Mouse (Mus musculus) midbrain, embryonic 11.5 days (tissue): ENCODE data around the gene Atp6v1e1. TPM values are rescaled to one million over a fixed set of nuclear protein-coding genes. Genes with fewer than 3 reads are reported as not detected.
"Not testable (repeated sequence)": the region's sequence is repeated elsewhere in the genome, so short reads cannot be mapped to it uniquely, and the experiment has no call there.

ENCODE experiments used
- ATAC-seq: fragments of 200-750 bp; cut with Nextera tagmentation; 2 replicates; pipeline ENCODE4 v1.8.0; 2017; ENCODE audit warnings: moderate TSS enrichment, moderate library complexity; ENCODE audit not compliant: low FRiP score
- DNase-seq: peaks from one replicate; pipeline ENCODE4 v3.0.0; 2015; ENCODE audit warnings: low spot score; ENCODE audit errors: missing footprints
- H3K27ac ChIP-seq: fragments of 300-500 bp; sonication (generic); 2 replicates; pipeline ENCODE4 v1.5.1; 2014; ENCODE audit warnings: low read depth, low read length
- H3K27me3 ChIP-seq: fragments of 300-500 bp; sonication (generic); 2 replicates; pipeline ENCODE4 v1.6.1; 2014; ENCODE audit warnings: mild to moderate bottlenecking, low read length, moderate library complexity, mixed read lengths; ENCODE audit not compliant: control insufficient read depth, insufficient read depth
- H3K36me3 ChIP-seq: fragments of 300-500 bp; sonication (generic); 2 replicates; pipeline ENCODE4 v1.6.1; 2014; ENCODE audit warnings: mild to moderate bottlenecking, low read length, moderate library complexity, mixed read lengths; ENCODE audit not compliant: control insufficient read depth, insufficient read depth
- H3K4me1 ChIP-seq: fragments of 300-500 bp; sonication (generic); 2 replicates; pipeline ENCODE4 v1.6.1; 2014; ENCODE audit warnings: low read length; ENCODE audit not compliant: control insufficient read depth, insufficient read depth
- H3K4me2 ChIP-seq: fragments of 300-500 bp; sonication (generic); 2 replicates; pipeline ENCODE4 v1.6.1; 2014; ENCODE audit warnings: mild to moderate bottlenecking, moderate library complexity
- H3K4me3 ChIP-seq: fragments of 300-500 bp; sonication (generic); 2 replicates; pipeline ENCODE4 v1.5.1; 2014; ENCODE audit warnings: low read depth, low read length
- H3K9ac ChIP-seq: fragments of 300-500 bp; sonication (generic); 2 replicates; pipeline ENCODE4 v1.6.1; 2014; ENCODE audit warnings: low read length
- H3K9me3 ChIP-seq: fragments of 300-500 bp; sonication (generic); 2 replicates; pipeline ENCODE4 v1.6.1; 2016; ENCODE audit warnings: low read length; ENCODE audit not compliant: control insufficient read depth
- WGBS: fragments of 180-500 bp; shearing (Covaris S2); extraction: QIAGEN DNeasy Blood & Tissue Kit; methylation state at CpG from one replicate; pipeline ENCODE4 v1.1.7; 2014; 5-methylcytosine and 5-hydroxymethylcytosine counted together
- polyA plus RNA-seq: library from polyadenylated mRNA; unstranded; fragments of >200 nt; fragmentation: Nextera tagmentation; extraction: Ambion mirVana; gene quantifications from 2 replicates; pipeline ENCODE4 v1.2.1, GENCODE M21; 2014

Atp6v1e1 gene
- polyA plus RNA-seq, 1 experiment from 2014 or later = 162 TPM

GRCm38 (mm10) chr6:120822937-120823614 lies 483 bp upstream of the Atp6v1e1 start:
- Histone ChIP-seq H3K4me1 (peaks cover 7% of the 10 kb centered on the region), H3K9me3 (no peaks in the 10 kb centered on the region), H3K27me3 (no peaks in the 10 kb centered on the region), H3K27ac (no peak overlapping the region), H3K4me2 (peak overlapping the region; percentile 30; the same call in 1 of the 2 replicates), H3K36me3 (peaks cover 4% of the 10 kb centered on the region), H3K9ac (no peak overlapping the region), H3K4me3 (peak overlapping the region; percentile 68; the same call in 1 of the 2 replicates)
- DNase-seq (no peak), ATAC-seq (no peak; the same call in 1 of the 2 replicates)
- WGBS = 78% methylated on average over 10 of the region's 10 CpGs

GRCm38 (mm10) chr6:120821715-120822114 lies 878 bp downstream of the Atp6v1e1 start:
- Histone ChIP-seq H3K36me3 (peaks cover 13% of the 10 kb centered on the region), H3K4me2 (peak overlapping the region; percentile 71), H3K4me1 (peaks cover 7% of the 10 kb centered on the region), H3K9me3 (no peaks in the 10 kb centered on the region), H3K4me3 (peak overlapping the region; percentile 68), H3K9ac (peak overlapping the region; percentile 69), H3K27me3 (no peaks in the 10 kb centered on the region), H3K27ac (no peak overlapping the region)
- WGBS = 56% methylated on average over 5 of the region's 5 CpGs
- DNase-seq (no peak), ATAC-seq (no peak)

- Histone ChIP-seq H3K4me2 (no peak overlapping the region; the same call in 1 of the 2 replicates), H3K27me3 (no peaks in the 10 kb centered on the region), H3K36me3 (peaks cover 13% of the 10 kb centered on the region), H3K27ac (no peak overlapping the region), H3K9ac (no peak overlapping the region), H3K4me1 (peaks cover 7% of the 10 kb centered on the region), H3K4me3 (no peak overlapping the region), H3K9me3 (no peaks in the 10 kb centered on the region)
- WGBS = 89% methylated on average over 1 of the region's 1 CpGs
- no peak for ATAC-seq
- no peak for DNase-seq
Measured at GRCm38 (mm10) chr6:120820941-120821340, 1.7 kb downstream of the Atp6v1e1 start.

- WGBS = 92% methylated on average over 5 of the region's 5 CpGs
- Histone ChIP-seq H3K27me3 (no peaks in the 10 kb centered on the region), H3K4me1 (peaks cover 7% of the 10 kb centered on the region), H3K36me3 (peaks cover 13% of the 10 kb centered on the region), H3K9ac (no peak overlapping the region), H3K9me3 (no peaks in the 10 kb centered on the region), H3K4me3 (no peak overlapping the region), H3K4me2 (no peak overlapping the region), H3K27ac (no peak overlapping the region)
- ATAC-seq (no peak), DNase-seq (no peak)
Measured at GRCm38 (mm10) chr6:120820144-120820543, 2.4 kb downstream of the Atp6v1e1 start.

- no peak overlapping the region for H3K4me2 ChIP-seq
- H3K27ac ChIP-seq = no peak overlapping the region
- H3K36me3 ChIP-seq = peaks cover 13% of the 10 kb centered on the region
Measured at GRCm38 (mm10) chr6:120819294-120819693, 3.3 kb downstream of the Atp6v1e1 start.

GRCm38 (mm10) chr6:120811999-120812398 lies 10.6 kb downstream of the Atp6v1e1 start:
- not testable (repeated sequence) for H3K4me2 ChIP-seq, H3K4me1 ChIP-seq, H3K27ac ChIP-seq, H3K4me3 ChIP-seq, ATAC-seq, H3K27me3 ChIP-seq, H3K9ac ChIP-seq, DNase-seq, H3K9me3 ChIP-seq
- H3K36me3 ChIP-seq = peaks cover 17% of the 10 kb centered on the region
- WGBS = 97% methylated on average over 6 of the region's 10 CpGs

More at GRCm38 (mm10) chr6:120819294-120819693, 3.3 kb downstream of the Atp6v1e1 start:
- 96% methylated on average over 2 of the region's 2 CpGs for WGBS
- Histone ChIP-seq H3K27me3 (no peaks in the 10 kb centered on the region), H3K4me1 (peaks cover 7% of the 10 kb centered on the region), H3K4me3 (no peak overlapping the region), H3K9ac (no peak overlapping the region), H3K9me3 (no peaks in the 10 kb centered on the region)
- ATAC-seq = no peak
- no peak for DNase-seq

- no peak for ATAC-seq
- 92% methylated on average over 4 of the region's 4 CpGs for WGBS
Measured at GRCm38 (mm10) chr6:120807738-120808081, 14.9 kb downstream of the Atp6v1e1 start.

GRCm38 (mm10) chr6:120806999-120807737 lies 15.4 kb downstream of the Atp6v1e1 start:
- Histone ChIP-seq H3K4me3 (no peak overlapping the region), H3K36me3 (peaks cover 34% of the 10 kb centered on the region), H3K4me2 (no peak overlapping the region), H3K4me1 (no peaks in the 10 kb centered on the region), H3K27me3 (no peaks in the 10 kb centered on the region), H3K27ac (no peak overlapping the region), H3K9me3 (no peaks in the 10 kb centered on the region), H3K9ac (no peak overlapping the region)
- DNase-seq (no peak), ATAC-seq (no peak)
- 89% methylated on average over 5 of the region's 5 CpGs for WGBS

More at GRCm38 (mm10) chr6:120807738-120808081, 14.9 kb downstream of the Atp6v1e1 start:
- H3K27me3 ChIP-seq = no peaks in the 10 kb centered on the region
- no peak overlapping the region for H3K4me3 ChIP-seq
- peaks cover 32% of the 10 kb centered on the region for H3K36me3 ChIP-seq
- H3K9ac ChIP-seq = no peak overlapping the region
- no peak for DNase-seq
- no peaks in the 10 kb centered on the region for H3K9me3 ChIP-seq
- no peak overlapping the region for H3K27ac ChIP-seq
- H3K4me1 ChIP-seq = no peaks in the 10 kb centered on the region
- H3K4me2 ChIP-seq = no peak overlapping the region

- no peak overlapping the region for H3K27ac ChIP-seq
- no peaks in the 10 kb centered on the region for H3K27me3 ChIP-seq
- H3K4me3 ChIP-seq = no peak overlapping the region
- DNase-seq (no peak), ATAC-seq (no peak)
- H3K9me3 ChIP-seq = no peaks in the 10 kb centered on the region
- H3K36me3 ChIP-seq = peaks cover 20% of the 10 kb centered on the region
- H3K4me2 ChIP-seq = no peak overlapping the region
- no peaks in the 10 kb centered on the region for H3K4me1 ChIP-seq
- no peak overlapping the region for H3K9ac ChIP-seq
- 94% methylated on average over 4 of the region's 4 CpGs for WGBS
Measured at GRCm38 (mm10) chr6:120799581-120800041, 23.0 kb downstream of the Atp6v1e1 start.
